Mouse (Mus musculus): ENCODE measurements at regions not wholly inside any gene's neighbourhood (a gene's known extent, or its start where the extent isn't known, plus 50 kb on each side); places are given as distances from the start of the nearest gene placed in this dataset.

GRCm38 (mm10) chr17:31736716-31737115 is 59.1 kb downstream of the Cryaa start:
- H3K4me2 ChIP-seq (ENCODE audit: insufficient read depth, low read depth, poor library complexity, severe bottlenecking): no peak overlapping the region
- H3K27me3 ChIP-seq (replicated peaks): no peaks in the 10 kb centered on the region
- no peak for TF ChIP-seq ZNF384 (IDR thresholded peaks at IDR 0.05; ENCODE audit: low read depth, low read length)
- no peak for TF ChIP-seq POLR2A (IDR thresholded peaks at IDR 0.05; ENCODE audit: low read depth, low read length)
- TF ChIP-seq ELF1 (IDR thresholded peaks at IDR 0.05; ENCODE audit: low read depth, low read length): no peak
- no peak for TF ChIP-seq MAX (IDR thresholded peaks at IDR 0.05; ENCODE audit: low read length)
- no peak for TF ChIP-seq GABPA (IDR thresholded peaks at IDR 0.05; ENCODE audit: insufficient replicate concordance, low read depth, low read length)
- TF ChIP-seq ETS1 (conservative IDR thresholded peaks at IDR 0.05; ENCODE audit: low read depth, low read length): no peak
- no peak for TF ChIP-seq HCFC1 (IDR thresholded peaks at IDR 0.05; ENCODE audit: low read depth, low read length)
- no peak for TF ChIP-seq ZMIZ1 (IDR thresholded peaks at IDR 0.05; ENCODE audit: low read depth, low read length)
- TF ChIP-seq TBP (conservative IDR thresholded peaks at IDR 0.05; ENCODE audit: low read depth, low read length): no peak
- TF ChIP-seq MEF2A (IDR thresholded peaks at IDR 0.05; ENCODE audit: borderline replicate concordance, low read depth, low read length): no peak
- TF ChIP-seq MAZ (IDR thresholded peaks at IDR 0.05; ENCODE audit: low read depth, low read length): no peak
- TF ChIP-seq JUND (conservative IDR thresholded peaks at IDR 0.05; ENCODE audit: low read depth, low read length): no peak
- TF ChIP-seq NELFE (IDR thresholded peaks at IDR 0.05; ENCODE audit: low read depth, low read length): no peak
- no peak for TF ChIP-seq UBTF (IDR thresholded peaks at IDR 0.05; ENCODE audit: low read depth, low read length)
- no peak for TF ChIP-seq SIN3A (IDR thresholded peaks at IDR 0.05; ENCODE audit: low read length)
- no peak for TF ChIP-seq ZC3H11A (IDR thresholded peaks at IDR 0.05; ENCODE audit: low read depth, low read length)
- no peak for TF ChIP-seq USF2 (conservative IDR thresholded peaks at IDR 0.05; ENCODE audit: low read depth, low read length)
- no peak for TF ChIP-seq USF1 (IDR thresholded peaks at IDR 0.05; ENCODE audit: low read depth, low read length)
- no peaks in the 10 kb centered on the region for H3K36me3 ChIP-seq (replicated peaks in 1 of 2; ENCODE audit: control insufficient read depth in 1 of 2, insufficient read depth in 1 of 2, low read length in 1 of 2)
- no peak for DNase-seq (ENCODE audit: extremely low read depth)
- H3K4me3 ChIP-seq (replicated peaks in 1 of 3; ENCODE audit: low read depth in 2 of 3, low read length in 2 of 3, poor library complexity in 1 of 3): no peak overlapping the region
- peaks cover 2% of the 10 kb centered on the region for H3K9me3 ChIP-seq (replicated peaks; ENCODE audit: low read length)
- no peaks in the 10 kb centered on the region for H3K79me2 ChIP-seq (replicated peaks; ENCODE audit: control insufficient read depth, extremely low read depth, insufficient read depth, poor library complexity, severe bottlenecking)
- in situ Hi-C loops (cut with MboI; ENCODE audit: low pct_ligation_motif_present, low pct_unique_long_range_greater_than_20kb, low sequenced_read_pairs) (no loop called here), dilution Hi-C loops (cut with MboI; ENCODE audit: extremely low pct_ligation_motif_present, extremely low pct_unique_long_range_greater_than_20kb, low sequenced_read_pairs) (no loop called here)
- no peak overlapping the region for H3K9ac ChIP-seq (ENCODE audit: insufficient read depth, low read depth)
- H3K27ac ChIP-seq (ENCODE audit: insufficient read depth, low read depth): no peak overlapping the region
- H3K4me1 ChIP-seq (ENCODE audit: control insufficient read depth in 1 of 2, insufficient read depth in 2 of 2): peaks cover 8 to 47% of the 10 kb centered on the region in 2 experiments; a peak in 3 of 4 replicates

- dilution Hi-C loops (cut with MboI; ENCODE audit: extremely low pct_ligation_motif_present, extremely low pct_unique_long_range_greater_than_20kb, low sequenced_read_pairs): no loop called here
- H3K79me2 ChIP-seq (replicated peaks; ENCODE audit: control insufficient read depth, extremely low read depth, insufficient read depth, poor library complexity, severe bottlenecking): no peaks in the 10 kb centered on the region
- no peak overlapping the region for H3K4me3 ChIP-seq (replicated peaks in 1 of 3; ENCODE audit: low read depth in 2 of 3, low read length in 2 of 3, poor library complexity in 1 of 3)
These were observed 60.6 kb downstream of the Cryaa start for GRCm38 (mm10) chr17:31738249-31738648.

More at GRCm38 (mm10) chr17:31738249-31738648, 60.6 kb downstream of the Cryaa start:
- H3K9me3 ChIP-seq (replicated peaks; ENCODE audit: low read length): peaks cover 2% of the 10 kb centered on the region
- TF ChIP-seq ZMIZ1 (IDR thresholded peaks at IDR 0.05; ENCODE audit: low read depth, low read length) (no peak), CHD1 (IDR thresholded peaks at IDR 0.05; ENCODE audit: low read depth, low read length) (no peak), ETS1 (conservative IDR thresholded peaks at IDR 0.05; ENCODE audit: low read depth, low read length) (no peak), ZNF384 (IDR thresholded peaks at IDR 0.05; ENCODE audit: low read depth, low read length) (no peak), NRF1 (IDR thresholded peaks at IDR 0.05; ENCODE audit: low read depth, low read length) (no peak), ZC3H11A (IDR thresholded peaks at IDR 0.05; ENCODE audit: low read depth, low read length) (no peak), PAX5 (IDR thresholded peaks at IDR 0.05; ENCODE audit: low read length) (no peak), JUND (conservative IDR thresholded peaks at IDR 0.05; ENCODE audit: low read depth, low read length) (no peak), CTCF (conservative IDR thresholded peaks at IDR 0.05 in 1 of 2, IDR thresholded peaks at IDR 0.05 in 1 of 2; ENCODE audit: low read depth in 2 of 2, low read length in 2 of 2) (no peak), CHD2 (IDR thresholded peaks at IDR 0.05; ENCODE audit: low read length) (no peak), USF2 (conservative IDR thresholded peaks at IDR 0.05; ENCODE audit: low read depth, low read length) (no peak), IRF4 (IDR thresholded peaks at IDR 0.05; ENCODE audit: low read depth, low read length) (no peak), KAT2A (IDR thresholded peaks at IDR 0.05; ENCODE audit: insufficient replicate concordance, low read length) (no peak), HCFC1 (IDR thresholded peaks at IDR 0.05; ENCODE audit: low read depth, low read length) (no peak), MXI1 (IDR thresholded peaks at IDR 0.05; ENCODE audit: low read depth, low read length) (no peak), BHLHE40 (IDR thresholded peaks at IDR 0.05; ENCODE audit: low read depth, low read length) (no peak)
- peaks cover 12 to 50% of the 10 kb centered on the region in 2 experiments for H3K4me1 ChIP-seq (ENCODE audit: control insufficient read depth in 1 of 2, insufficient read depth in 2 of 2)
- no peak overlapping the region for H3K27ac ChIP-seq (ENCODE audit: insufficient read depth, low read depth)
- no peak overlapping the region for H3K4me2 ChIP-seq (ENCODE audit: insufficient read depth, low read depth, poor library complexity, severe bottlenecking)
- in situ Hi-C loops (cut with MboI; ENCODE audit: low pct_ligation_motif_present, low pct_unique_long_range_greater_than_20kb, low sequenced_read_pairs): no loop called here
- no peaks in the 10 kb centered on the region for H3K27me3 ChIP-seq (replicated peaks)
- H3K36me3 ChIP-seq (replicated peaks in 1 of 2; ENCODE audit: control insufficient read depth in 1 of 2, insufficient read depth in 1 of 2, low read length in 1 of 2): no peaks in the 10 kb centered on the region
- DNase-seq (ENCODE audit: extremely low read depth): no peak
- no peak overlapping the region for H3K9ac ChIP-seq (ENCODE audit: insufficient read depth, low read depth)
